Mouse (Mus musculus) testis, adult 2 months (tissue): ENCODE measurements at regions not wholly inside any gene's neighbourhood (a gene's known extent, or its start where the extent isn't known, plus 50 kb on each side); places are given as distances from the start of the nearest gene placed in this dataset.

Source experiments
- CTCF ChIP-seq: fragments of 200-500 bp; IDR thresholded peaks from 2 replicates; pipeline ENCODE4 v1.5.1; 2012; ENCODE audit warnings: low read depth, mild to moderate bottlenecking, inconsistent platforms, low read length, moderate library complexity; ENCODE audit not compliant: control insufficient read depth, insufficient read depth, insufficient replicate concordance
- POLR2A ChIP-seq: fragments of 200-500 bp; IDR thresholded peaks from 2 replicates; pipeline ENCODE4 v1.6.1; 2012; ENCODE audit warnings: low read depth, mild to moderate bottlenecking, inconsistent platforms, low read length, moderate library complexity; ENCODE audit not compliant: control insufficient read depth

DNA sequence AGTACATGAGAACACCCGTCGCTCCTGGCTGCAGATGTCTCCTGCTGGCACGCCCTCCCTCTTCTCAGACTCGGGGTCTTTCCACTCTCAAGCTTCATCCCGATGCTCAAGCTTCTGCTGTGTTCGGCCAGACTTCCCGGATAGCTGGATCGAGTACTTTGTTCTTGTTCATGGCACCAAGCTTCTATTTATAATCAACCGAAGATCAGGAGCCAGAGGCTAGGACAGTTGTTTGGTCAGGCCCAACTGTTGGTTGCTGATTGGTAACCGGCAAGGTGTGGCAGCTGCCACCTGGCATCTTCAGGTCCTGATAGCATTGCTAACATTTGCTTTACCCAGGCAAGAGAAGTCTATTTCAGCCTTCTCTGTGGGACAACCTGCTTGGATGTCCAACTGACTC is 53.5 kb upstream of the Plcl2 start:
- no peak for TF ChIP-seq CTCF
- TF ChIP-seq POLR2A, result no peak
